Mouse (Mus musculus) lung, adult 2 months (tissue): ENCODE results near the gene Dnah6.

Experiments
- CTCF ChIP-seq: fragments of 200-500 bp; IDR thresholded peaks from 2 replicates; pipeline ENCODE4 v1.5.1; 2011; ENCODE audit warnings: mild to moderate bottlenecking, low read length, control low read depth; ENCODE audit not compliant: insufficient read depth
- POLR2A ChIP-seq: fragments of 200-500 bp; IDR thresholded peaks from 2 replicates; pipeline ENCODE4 v1.6.1; 2011; ENCODE audit warnings: low read depth, mild to moderate bottlenecking, control low read depth, low read length, borderline replicate concordance; ENCODE audit errors: extremely low read depth

- TF ChIP-seq CTCF (no peak), POLR2A (no peak)
These were observed 10.4 kb downstream of the Dnah6 start for GRCm38 (mm10) chr6:73211036-73211435.
